Mouse (Mus musculus): Measurements from ENCODE around the gene 2200002J24Rik. TPM values are rescaled to one million over a fixed set of nuclear protein-coding genes. Genes with fewer than 3 reads are reported as not detected.

Gene 2200002J24Rik
- polyA plus RNA-seq, 1 experiment from 2014 or later = not detected

GRCm38 (mm10) chr7:30683425-30683824, 15.3 kb upstream of the 2200002J24Rik start:
- WGBS = 83% methylated on average over 2 of the region's 2 CpGs
- H3K27me3 ChIP-seq (replicated peaks; ENCODE audit: control insufficient read depth, insufficient read depth, low read length) = no peaks in the 10 kb centered on the region; the same call in 1 of the 2 replicates
- H3K36me3 ChIP-seq (ENCODE audit: control insufficient read depth, insufficient read depth, low read length) = no peaks in the 10 kb centered on the region
- DNase-seq (ENCODE audit: low spot score) (no peak), ATAC-seq (no peak)
- H3K4me3 ChIP-seq (ENCODE audit: low read depth, low read length) = no peak overlapping the region
- H3K9me3 ChIP-seq (replicated peaks; ENCODE audit: control insufficient read depth, low read length) = no peaks in the 10 kb centered on the region
- H3K9ac ChIP-seq (ENCODE audit: low read length) = no peak overlapping the region
- no peaks in the 10 kb centered on the region for H3K4me1 ChIP-seq (ENCODE audit: control insufficient read depth, insufficient read depth, low read length)
- no peak overlapping the region for H3K27ac ChIP-seq (ENCODE audit: low read depth, low read length)
- H3K4me2 ChIP-seq (ENCODE audit: low read length) = no peak overlapping the region

GRCm38 (mm10) chr7:30688325-30688724, 10.4 kb upstream of the 2200002J24Rik start:
- Histone ChIP-seq H3K4me1 (ENCODE audit: control insufficient read depth, insufficient read depth, low read length) (no peaks in the 10 kb centered on the region), H3K27me3 (replicated peaks; ENCODE audit: control insufficient read depth, insufficient read depth, low read length) (no peaks in the 10 kb centered on the region; the same call in 1 of the 2 replicates), H3K4me2 (ENCODE audit: low read length) (no peak overlapping the region), H3K9ac (ENCODE audit: low read length) (no peak overlapping the region), H3K36me3 (ENCODE audit: control insufficient read depth, insufficient read depth, low read length) (no peaks in the 10 kb centered on the region), H3K4me3 (ENCODE audit: low read depth, low read length) (no peak overlapping the region), H3K9me3 (replicated peaks; ENCODE audit: control insufficient read depth, low read length) (no peaks in the 10 kb centered on the region), H3K27ac (ENCODE audit: low read depth, low read length) (no peak overlapping the region)
- 75% methylated on average over 6 of the region's 6 CpGs for WGBS
- ATAC-seq (no peak), DNase-seq (ENCODE audit: low spot score) (no peak)

GRCm38 (mm10) chr7:30698101-30698500, 625 bp upstream of the 2200002J24Rik start:
- H3K9me3 ChIP-seq (replicated peaks; ENCODE audit: control insufficient read depth, low read length) = no peaks in the 10 kb centered on the region
- H3K4me3 ChIP-seq (ENCODE audit: low read depth, low read length) = no peak overlapping the region
- ATAC-seq (no peak), DNase-seq (ENCODE audit: low spot score) (no peak)
- H3K27ac ChIP-seq (ENCODE audit: low read depth, low read length) = no peak overlapping the region
- H3K27me3 ChIP-seq (replicated peaks; ENCODE audit: control insufficient read depth, insufficient read depth, low read length) = no peaks in the 10 kb centered on the region
- no peaks in the 10 kb centered on the region for H3K36me3 ChIP-seq (ENCODE audit: control insufficient read depth, insufficient read depth, low read length)
- no peaks in the 10 kb centered on the region for H3K4me1 ChIP-seq (ENCODE audit: control insufficient read depth, insufficient read depth, low read length)
- 78% methylated on average over 5 of the region's 5 CpGs for WGBS
- no peak overlapping the region for H3K4me2 ChIP-seq (ENCODE audit: low read length)
- H3K9ac ChIP-seq (ENCODE audit: low read length) = no peak overlapping the region

- no peak overlapping the region for H3K4me3 ChIP-seq (ENCODE audit: low read depth, low read length)
- no peak overlapping the region for H3K9ac ChIP-seq (ENCODE audit: low read length)
- H3K4me2 ChIP-seq (ENCODE audit: low read length) = no peak overlapping the region
- no peak overlapping the region for H3K27ac ChIP-seq (ENCODE audit: low read depth, low read length)
- ATAC-seq (no peak), DNase-seq (ENCODE audit: low spot score) (no peak)
- no peaks in the 10 kb centered on the region for H3K27me3 ChIP-seq (replicated peaks; ENCODE audit: control insufficient read depth, insufficient read depth, low read length)
- H3K36me3 ChIP-seq (ENCODE audit: control insufficient read depth, insufficient read depth, low read length) = no peaks in the 10 kb centered on the region
- H3K9me3 ChIP-seq (replicated peaks; ENCODE audit: control insufficient read depth, low read length) = no peaks in the 10 kb centered on the region
- no peaks in the 10 kb centered on the region for H3K4me1 ChIP-seq (ENCODE audit: control insufficient read depth, insufficient read depth, low read length)
- 84% methylated on average over 8 of the region's 8 CpGs for WGBS
Observed at GRCm38 (mm10) chr7:30706214-30706882, 7.6 kb downstream of the 2200002J24Rik start.

- Histone ChIP-seq H3K4me2 (ENCODE audit: low read length) (no peak overlapping the region), H3K4me3 (ENCODE audit: low read depth, low read length) (no peak overlapping the region), H3K9me3 (replicated peaks; ENCODE audit: control insufficient read depth, low read length) (no peaks in the 10 kb centered on the region), H3K9ac (ENCODE audit: low read length) (no peak overlapping the region), H3K27me3 (replicated peaks; ENCODE audit: control insufficient read depth, insufficient read depth, low read length) (no peaks in the 10 kb centered on the region), H3K36me3 (ENCODE audit: control insufficient read depth, insufficient read depth, low read length) (no peaks in the 10 kb centered on the region), H3K27ac (ENCODE audit: low read depth, low read length) (no peak overlapping the region), H3K4me1 (ENCODE audit: control insufficient read depth, insufficient read depth, low read length) (no peaks in the 10 kb centered on the region)
- 84% methylated on average over 1 of the region's 1 CpGs for WGBS
- no peak for ATAC-seq
- DNase-seq (ENCODE audit: low spot score) = no peak
Observed at GRCm38 (mm10) chr7:30707441-30707840, 8.7 kb downstream of the 2200002J24Rik start.

- WGBS = 91% methylated on average over 3 of the region's 3 CpGs
- no peak within 1 kb of the TSS for H3K4me2 ChIP-seq (ENCODE audit: low read length)
- no peak within 1 kb of the TSS for H3K4me3 ChIP-seq (ENCODE audit: low read depth, low read length)
- H3K27me3 ChIP-seq (replicated peaks; ENCODE audit: control insufficient read depth, insufficient read depth, low read length) = peaks cover 5% of the 10 kb centered on the region
- no peak for ATAC-seq
- no peaks in the 10 kb centered on the region for H3K36me3 ChIP-seq (ENCODE audit: control insufficient read depth, insufficient read depth, low read length)
- H3K27ac ChIP-seq (ENCODE audit: low read depth, low read length) = no peak within 1 kb of the TSS
- no peaks in the 10 kb centered on the region for H3K4me1 ChIP-seq (ENCODE audit: control insufficient read depth, insufficient read depth, low read length)
- H3K9ac ChIP-seq (ENCODE audit: low read length) = no peak within 1 kb of the TSS
- no peak for DNase-seq (ENCODE audit: low spot score)
- H3K9me3 ChIP-seq (replicated peaks; ENCODE audit: control insufficient read depth, low read length) = no peaks in the 10 kb centered on the region
Observed at GRCm38 (mm10) chr7:30711942-30712341, 13.2 kb downstream of the 2200002J24Rik start, which contains the start of gene Atp4a. TSS of gene Atp4a (plus strand) at chr7:30712209.

- peak; percentile 89 for DNase-seq (ENCODE audit: low spot score)
- Histone ChIP-seq H3K9ac (ENCODE audit: low read length) (peak overlapping the region; percentile 29; the same call in 1 of the 2 replicates), H3K27me3 (replicated peaks; ENCODE audit: control insufficient read depth, insufficient read depth, low read length) (peaks cover 11% of the 10 kb centered on the region), H3K36me3 (ENCODE audit: control insufficient read depth, insufficient read depth, low read length) (no peaks in the 10 kb centered on the region), H3K4me1 (ENCODE audit: control insufficient read depth, insufficient read depth, low read length) (peaks cover 4% of the 10 kb centered on the region), H3K9me3 (replicated peaks; ENCODE audit: control insufficient read depth, low read length) (no peaks in the 10 kb centered on the region), H3K4me2 (ENCODE audit: low read length) (peak overlapping the region; percentile 56), H3K4me3 (ENCODE audit: low read depth, low read length) (peak overlapping the region; percentile 22), H3K27ac (ENCODE audit: low read depth, low read length) (no peak overlapping the region)
- peak; percentile 89 for ATAC-seq
- WGBS = 1% methylated on average over 43 of the region's 43 CpGs
Observed at GRCm38 (mm10) chr7:30717006-30717715, 18.4 kb downstream of the 2200002J24Rik start.

- Histone ChIP-seq H3K27me3 (replicated peaks; ENCODE audit: control insufficient read depth, insufficient read depth, low read length) (peaks cover 11% of the 10 kb centered on the region), H3K9me3 (replicated peaks; ENCODE audit: control insufficient read depth, low read length) (no peaks in the 10 kb centered on the region), H3K4me3 (ENCODE audit: low read depth, low read length) (peak overlapping the region; percentile 22), H3K4me1 (ENCODE audit: control insufficient read depth, insufficient read depth, low read length) (peaks cover 4% of the 10 kb centered on the region), H3K27ac (ENCODE audit: low read depth, low read length) (no peak overlapping the region), H3K4me2 (ENCODE audit: low read length) (peak overlapping the region; percentile 56), H3K36me3 (ENCODE audit: control insufficient read depth, insufficient read depth, low read length) (no peaks in the 10 kb centered on the region), H3K9ac (ENCODE audit: low read length) (peak overlapping the region; percentile 29; the same call in 1 of the 2 replicates)
- 7% methylated on average over 14 of the region's 14 CpGs for WGBS
- ATAC-seq = no peak
- no peak for DNase-seq (ENCODE audit: low spot score)
Observed at GRCm38 (mm10) chr7:30717716-30718046, 19.0 kb downstream of the 2200002J24Rik start.

- 95% methylated on average over 5 of the region's 5 CpGs for WGBS
- Histone ChIP-seq H3K4me3 (ENCODE audit: low read depth, low read length) (no peak overlapping the region), H3K27ac (ENCODE audit: low read depth, low read length) (no peak overlapping the region), H3K4me1 (ENCODE audit: control insufficient read depth, insufficient read depth, low read length) (peaks cover 4% of the 10 kb centered on the region), H3K36me3 (ENCODE audit: control insufficient read depth, insufficient read depth, low read length) (no peaks in the 10 kb centered on the region), H3K27me3 (replicated peaks; ENCODE audit: control insufficient read depth, insufficient read depth, low read length) (peaks cover 11% of the 10 kb centered on the region), H3K9ac (ENCODE audit: low read length) (no peak overlapping the region), H3K9me3 (replicated peaks; ENCODE audit: control insufficient read depth, low read length) (no peaks in the 10 kb centered on the region), H3K4me2 (ENCODE audit: low read length) (no peak overlapping the region)
- no peak for ATAC-seq
- no peak for DNase-seq (ENCODE audit: low spot score)
Observed at GRCm38 (mm10) chr7:30719669-30720068, 20.9 kb downstream of the 2200002J24Rik start.
